Mouse (Mus musculus) heart, adult 9 months (tissue): ENCODE data around the gene Etv2.

Source experiments
- DNase-seq, 2 experiments: peaks; one replicate each; pipeline ENCODE4 v3.0.0; 2022; ENCODE audit warnings: low spot score in 2 of 2

The Etv2 gene

GRCm38 (mm10) chr7:30613529-30614112, 22.0 kb downstream of the Etv2 start:
- peak in 1 of 2 experiments; percentile 41 for DNase-seq

- DNase-seq = no peak
These were observed 22.8 kb downstream of the Etv2 start, which contains the start of gene Upk1a for GRCm38 (mm10) chr7:30612654-30613402. Gene Upk1a, minus strand, starts transcription at chr7:30612847.

- DNase-seq = peak; percentile 44 to 52
These were observed 25.6 kb downstream of the Etv2 start for GRCm38 (mm10) chr7:30610043-30610442.

- DNase-seq = no peak
These were observed 27.2 kb downstream of the Etv2 start for GRCm38 (mm10) chr7:30608476-30608875.

GRCm38 (mm10) chr7:30607706-30608309, 27.8 kb downstream of the Etv2 start:
- no peak for DNase-seq

GRCm38 (mm10) chr7:30604944-30605343, 30.7 kb downstream of the Etv2 start:
- no peak for DNase-seq

GRCm38 (mm10) chr7:30604424-30604823, 31.2 kb downstream of the Etv2 start:
- DNase-seq = no peak

- DNase-seq = no peak
These were observed 33.1 kb downstream of the Etv2 start for GRCm38 (mm10) chr7:30602583-30602982.

GRCm38 (mm10) chr7:30600651-30601050, 35.0 kb downstream of the Etv2 start:
- no peak for DNase-seq

GRCm38 (mm10) chr7:30599933-30600353, 35.7 kb downstream of the Etv2 start:
- peak; percentile 74 to 81 for DNase-seq

GRCm38 (mm10) chr7:30598786-30599185, 36.9 kb downstream of the Etv2 start, which contains the start of gene Zbtb32:
Gene Zbtb32, minus strand, starts transcription at chr7:30598909.
- DNase-seq = no peak

GRCm38 (mm10) chr7:30596811-30597210, 38.8 kb downstream of the Etv2 start:
- DNase-seq = no peak

- no peak for DNase-seq
These were observed 39.6 kb downstream of the Etv2 start for GRCm38 (mm10) chr7:30596093-30596492.

GRCm38 (mm10) chr7:30594510-30595024, 41.1 kb downstream of the Etv2 start:
- no peak for DNase-seq

- no peak for DNase-seq
These were observed 41.8 kb downstream of the Etv2 start for GRCm38 (mm10) chr7:30593579-30594509.

GRCm38 (mm10) chr7:30592772-30593423, 42.8 kb downstream of the Etv2 start:
- DNase-seq = no peak

- DNase-seq = no peak
These were observed 44.1 kb downstream of the Etv2 start for GRCm38 (mm10) chr7:30591605-30591951.

- DNase-seq = no peak
These were observed 44.6 kb downstream of the Etv2 start for GRCm38 (mm10) chr7:30590927-30591604.

- peak; percentile 77 to 84 for DNase-seq
These were observed 46.0 kb downstream of the Etv2 start for GRCm38 (mm10) chr7:30589435-30590301.
